Mouse (Mus musculus): ENCODE results near the gene Trim63. TPM values are rescaled to one million over a fixed set of nuclear protein-coding genes. Genes with fewer than 3 reads are reported as not detected.
"Not testable (repeated sequence)": the region's sequence is repeated elsewhere in the genome, so short reads cannot be mapped to it uniquely, and the experiment has no call there.

The Trim63 gene
- polyA plus RNA-seq, 1 experiment from 2014 or later = not detected

GRCm38 (mm10) chr4:134330281-134330680 lies 15.4 kb downstream of the Trim63 start:
- Histone ChIP-seq H3K4me3 (ENCODE audit: low read depth, low read length) (no peak overlapping the region), H3K4me1 (ENCODE audit: insufficient read depth) (no peaks in the 10 kb centered on the region), H3K9ac (no peak overlapping the region), H3K36me3 (ENCODE audit: insufficient read depth) (no peaks in the 10 kb centered on the region), H3K27ac (ENCODE audit: low read depth) (no peak overlapping the region), H3K4me2 (no peak overlapping the region), H3K27me3 (ENCODE audit: insufficient read depth, low read length) (no peaks in the 10 kb centered on the region), H3K9me3 (ENCODE audit: low read depth, low read length) (no peaks in the 10 kb centered on the region)
- ATAC-seq (ENCODE audit: insufficient read depth) (no peak), DNase-seq (no peak)
- no peak for TF ChIP-seq CTCF (IDR thresholded peaks at IDR 0.05; ENCODE audit: low read depth)
- 63% methylated on average over 5 of the region's 5 CpGs for WGBS

- H3K27me3 ChIP-seq (ENCODE audit: insufficient read depth, low read length) = peaks cover 42% of the 10 kb centered on the region
- H3K36me3 ChIP-seq (ENCODE audit: insufficient read depth); H3K4me1 ChIP-seq (ENCODE audit: insufficient read depth); DNase-seq; ATAC-seq (ENCODE audit: insufficient read depth); H3K9me3 ChIP-seq (ENCODE audit: low read depth, low read length); H3K27ac ChIP-seq (ENCODE audit: low read depth); H3K4me3 ChIP-seq (ENCODE audit: low read depth, low read length); H3K4me2 ChIP-seq; H3K9ac ChIP-seq: not testable (repeated sequence)
- WGBS = 75% methylated on average over 6 of the region's 6 CpGs
Measured at GRCm38 (mm10) chr4:134341231-134341630, 26.3 kb downstream of the Trim63 start.

- H3K36me3 ChIP-seq (ENCODE audit: insufficient read depth) = no peaks in the 10 kb centered on the region
- DNase-seq = no peak
- no peak for TF ChIP-seq CTCF (IDR thresholded peaks at IDR 0.05; ENCODE audit: low read depth)
- H3K4me3 ChIP-seq (ENCODE audit: low read depth, low read length) = no peak overlapping the region
- H3K9ac ChIP-seq = no peak overlapping the region
- 25% methylated on average over 11 of the region's 11 CpGs for WGBS
- no peaks in the 10 kb centered on the region for H3K9me3 ChIP-seq (ENCODE audit: low read depth, low read length)
- H3K27ac ChIP-seq (ENCODE audit: low read depth) = no peak overlapping the region
- H3K4me2 ChIP-seq = no peak overlapping the region
- H3K27me3 ChIP-seq (ENCODE audit: insufficient read depth, low read length) = peaks cover 42% of the 10 kb centered on the region
- no peak for ATAC-seq (ENCODE audit: insufficient read depth)
- H3K4me1 ChIP-seq (ENCODE audit: insufficient read depth) = no peaks in the 10 kb centered on the region
Measured at GRCm38 (mm10) chr4:134342213-134342779, 27.4 kb downstream of the Trim63 start.

- Histone ChIP-seq H3K4me3 (ENCODE audit: low read depth, low read length) (peak within 1 kb of the TSS; percentile 27), H3K27me3 (ENCODE audit: insufficient read depth, low read length) (peaks cover 42% of the 10 kb centered on the region), H3K4me1 (ENCODE audit: insufficient read depth) (no peaks in the 10 kb centered on the region), H3K27ac (ENCODE audit: low read depth) (no peak within 1 kb of the TSS), H3K36me3 (ENCODE audit: insufficient read depth) (no peaks in the 10 kb centered on the region), H3K4me2 (peak within 1 kb of the TSS; percentile 58), H3K9me3 (ENCODE audit: low read depth, low read length) (no peaks in the 10 kb centered on the region), H3K9ac (peak within 1 kb of the TSS; percentile 32; the same call in 1 of the 2 replicates)
- WGBS = 2% methylated on average over 61 of the region's 61 CpGs
- ATAC-seq (ENCODE audit: insufficient read depth) (no peak), DNase-seq (peak; percentile 20)
- no peak for TF ChIP-seq CTCF (IDR thresholded peaks at IDR 0.05; ENCODE audit: low read depth)
Measured at GRCm38 (mm10) chr4:134343071-134344031, 28.4 kb downstream of the Trim63 start, which contains the start of gene Slc30a2. Gene Slc30a2, plus strand, starts transcription at chr4:134343181.

GRCm38 (mm10) chr4:134344620-134345019 lies 29.7 kb downstream of the Trim63 start:
- Histone ChIP-seq H3K9me3 (ENCODE audit: low read depth, low read length) (no peaks in the 10 kb centered on the region), H3K36me3 (ENCODE audit: insufficient read depth) (no peaks in the 10 kb centered on the region), H3K4me1 (ENCODE audit: insufficient read depth) (no peaks in the 10 kb centered on the region), H3K4me2 (no peak overlapping the region), H3K27ac (ENCODE audit: low read depth) (no peak overlapping the region), H3K4me3 (ENCODE audit: low read depth, low read length) (no peak overlapping the region), H3K9ac (no peak overlapping the region), H3K27me3 (ENCODE audit: insufficient read depth, low read length) (peaks cover 42% of the 10 kb centered on the region)
- DNase-seq (no peak), ATAC-seq (ENCODE audit: insufficient read depth) (no peak)
- no peak for TF ChIP-seq CTCF (IDR thresholded peaks at IDR 0.05; ENCODE audit: low read depth)
- 37% methylated on average over 3 of the region's 3 CpGs for WGBS

- WGBS = 88% methylated on average over 15 of the region's 15 CpGs
- no peak overlapping the region for H3K9ac ChIP-seq
- H3K27ac ChIP-seq (ENCODE audit: low read depth) = no peak overlapping the region
- no peaks in the 10 kb centered on the region for H3K36me3 ChIP-seq (ENCODE audit: insufficient read depth)
- TF ChIP-seq CTCF (IDR thresholded peaks at IDR 0.05; ENCODE audit: low read depth) = no peak
- no peak overlapping the region for H3K4me3 ChIP-seq (ENCODE audit: low read depth, low read length)
- no peaks in the 10 kb centered on the region for H3K9me3 ChIP-seq (ENCODE audit: low read depth, low read length)
- DNase-seq = no peak
- no peaks in the 10 kb centered on the region for H3K4me1 ChIP-seq (ENCODE audit: insufficient read depth)
- no peak overlapping the region for H3K4me2 ChIP-seq
- peaks cover 40% of the 10 kb centered on the region for H3K27me3 ChIP-seq (ENCODE audit: insufficient read depth, low read length)
- ATAC-seq (ENCODE audit: insufficient read depth) = no peak
Measured at GRCm38 (mm10) chr4:134345802-134346201, 30.9 kb downstream of the Trim63 start.

- Histone ChIP-seq H3K27me3 (ENCODE audit: insufficient read depth, low read length) (peaks cover 24% of the 10 kb centered on the region), H3K36me3 (ENCODE audit: insufficient read depth) (no peaks in the 10 kb centered on the region), H3K9me3 (ENCODE audit: low read depth, low read length) (no peaks in the 10 kb centered on the region), H3K27ac (ENCODE audit: low read depth) (no peak overlapping the region), H3K4me1 (ENCODE audit: insufficient read depth) (no peaks in the 10 kb centered on the region), H3K4me2 (no peak overlapping the region), H3K9ac (no peak overlapping the region), H3K4me3 (ENCODE audit: low read depth, low read length) (no peak overlapping the region)
- WGBS = 67% methylated on average over 11 of the region's 11 CpGs
- ATAC-seq (ENCODE audit: insufficient read depth) (no peak), DNase-seq (no peak)
- TF ChIP-seq CTCF (IDR thresholded peaks at IDR 0.05; ENCODE audit: low read depth) = no peak
Measured at GRCm38 (mm10) chr4:134348078-134348477, 33.2 kb downstream of the Trim63 start.

All from lung, embryonic 14.5 days (tissue).